8 mouse cellular contexts compared by ENCODE assay signal in the genomic region with DNA sequence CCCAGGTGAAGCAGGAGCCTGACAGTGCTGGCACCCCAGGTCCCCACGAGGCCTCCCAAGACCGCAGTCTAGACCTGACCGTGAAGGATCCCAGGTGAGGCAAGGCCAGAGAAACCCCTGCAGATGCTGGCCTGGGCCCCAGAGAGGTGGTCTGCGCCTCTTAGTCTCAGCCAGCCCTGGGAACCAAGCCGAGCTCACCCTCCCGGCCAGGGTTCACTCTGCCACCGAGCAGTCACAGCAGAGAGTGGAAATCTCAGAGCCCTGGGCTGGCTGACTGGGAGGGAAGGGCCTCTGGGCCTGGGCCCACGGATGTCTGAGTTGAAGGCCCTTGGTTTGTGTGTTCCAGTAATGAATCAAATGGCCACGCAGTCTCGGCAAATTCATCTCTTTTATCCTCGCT.
DNase-seq lines count a peak whose midpoint lies in the region; ATAC-seq and TF ChIP-seq lines count a peak whose summit lies in the region.

No protein-coding gene starts in this region.

- ATAC-seq in forebrain, embryonic 11.5 days (replicated peaks; ENCODE audit: low FRiP score): no peak
- ATAC-seq in forebrain, postnatal 0 days: no peak
- peak; percentile 30 for ATAC-seq in megakaryocyte, adult 5-6 weeks (ENCODE audit: poor library complexity, severe bottlenecking)

- H3K27ac ChIP-seq in forebrain, embryonic 11.5 days (ENCODE audit: low read depth, low read length): no peak overlapping the region
- no peak overlapping the region for H3K27ac ChIP-seq in forebrain, postnatal 0 days (ENCODE audit: low read depth, low read length)
- no peak overlapping the region for H3K27ac ChIP-seq in spleen, adult 2 months (ENCODE audit: insufficient read depth, low read length)

- H3K36me3 ChIP-seq in forebrain, embryonic 11.5 days (ENCODE audit: control insufficient read depth, insufficient read depth, low read length): no peaks in the 10 kb centered on the region
- no peaks in the 10 kb centered on the region for H3K36me3 ChIP-seq in forebrain, postnatal 0 days (ENCODE audit: insufficient read depth)
- peaks cover 17% of the 10 kb centered on the region for H3K36me3 ChIP-seq in spleen, adult 2 months (ENCODE audit: control insufficient read depth, insufficient read depth, low read length)

- H3K4me3 ChIP-seq in forebrain, embryonic 11.5 days (ENCODE audit: low read depth, low read length): no peak overlapping the region
- no peak overlapping the region for H3K4me3 ChIP-seq in forebrain, postnatal 0 days (ENCODE audit: low read depth, low read length)
- H3K4me3 ChIP-seq in spleen, adult 2 months (ENCODE audit: extremely low read depth, insufficient read depth, insufficient read length): peak overlapping the region; percentile 5; the same call in 1 of the 2 replicates

- no peaks in the 10 kb centered on the region for H3K9me3 ChIP-seq in forebrain, embryonic 11.5 days (ENCODE audit: control insufficient read depth, low read length)
- H3K9me3 ChIP-seq in forebrain, postnatal 0 days (ENCODE audit: low read length): no peaks in the 10 kb centered on the region

- H3K4me2 ChIP-seq in forebrain, embryonic 11.5 days (ENCODE audit: low read depth, low read length, severe bottlenecking): no peak overlapping the region
- H3K4me2 ChIP-seq in forebrain, postnatal 0 days (ENCODE audit: low read depth): no peak overlapping the region

- 61% methylated on average over 11 of the region's 11 CpGs for WGBS in forebrain, embryonic 11.5 days
- WGBS in forebrain, postnatal 0 days: 45% methylated on average over 11 of the region's 11 CpGs
- 27% methylated on average over 11 of the region's 11 CpGs for WGBS in spleen, adult 2 months

- H3K4me1 ChIP-seq in forebrain, embryonic 11.5 days (replicated peaks; ENCODE audit: control insufficient read depth, insufficient read depth, low read length): peaks cover 16% of the 10 kb centered on the region
- H3K4me1 ChIP-seq in forebrain, postnatal 0 days (ENCODE audit: insufficient read depth): peaks cover 8% of the 10 kb centered on the region; the same call in 1 of the 2 replicates
- H3K4me1 ChIP-seq in spleen, adult 2 months (ENCODE audit: control insufficient read depth, insufficient read depth, insufficient read length): peaks cover 11% of the 10 kb centered on the region

- no peaks in the 10 kb centered on the region for H3K27me3 ChIP-seq in forebrain, embryonic 11.5 days (ENCODE audit: control insufficient read depth, insufficient read depth, low read length)
- peaks cover 7% of the 10 kb centered on the region; the same call in 1 of the 2 replicates for H3K27me3 ChIP-seq in forebrain, postnatal 0 days (ENCODE audit: insufficient read depth, low read length)
- H3K27me3 ChIP-seq in spleen, adult 2 months (ENCODE audit: control insufficient read depth, insufficient read depth, low read length): no peaks in the 10 kb centered on the region

- intact Hi-C loops in left cerebral cortex, postnatal 36 days (cut with DNase I): no loop called here

- TF ChIP-seq CTCF in forebrain, postnatal 0 days (IDR thresholded peaks at IDR 0.05; ENCODE audit: low read depth): no peak
- no peak for TF ChIP-seq CTCF in spleen, adult 2 months (IDR thresholded peaks at IDR 0.05; ENCODE audit: extremely low read depth, insufficient read depth, insufficient read length, insufficient replicate concordance)

- DNase-seq in forebrain, embryonic 11.5 days (ENCODE audit: low spot score): no peak
- DNase-seq in forebrain, postnatal 0 days: no peak
- no peak for DNase-seq in spleen, adult 2 months (ENCODE audit: low read depth in 1 of 2, low spot score in 2 of 2)
- DNase-seq in spleen, postnatal 14 days (ENCODE audit: low spot score in 2 of 2): no peak
- DNase-seq in right cerebral cortex, postnatal 36 days (ENCODE audit: low spot score in 2 of 2): no peak
- no peak for DNase-seq in left cerebral cortex, postnatal 36 days (ENCODE audit: low spot score in 2 of 2)
- DNase-seq in adrenal gland, postnatal 36 days: no peak

- TF ChIP-seq POLR2A in spleen, adult 2 months (IDR thresholded peaks at IDR 0.05; ENCODE audit: low read depth, low read length): no peak

- H3K9ac ChIP-seq in forebrain, embryonic 11.5 days (ENCODE audit: low read length): 0 out of 2 replicates have a peak overlapping the region, but pooled peaks have one; percentile 35
- no peak overlapping the region for H3K9ac ChIP-seq in forebrain, postnatal 0 days
